Mouse (Mus musculus) granulocyte monocyte progenitor cell, adult 5-6 weeks (primary cell): ENCODE measurements at regions not wholly inside any gene's neighbourhood (a gene's known extent, or its start where the extent isn't known, plus 50 kb on each side); places are given as distances from the start of the nearest gene placed in this dataset.

Experiments used
- ATAC-seq: replicated peaks from 2 replicates; pipeline ENCODE4 v1.8.0; 2016; ENCODE audit warnings: mild to moderate bottlenecking, moderate TSS enrichment, inconsistent platforms; ENCODE audit not compliant: poor library complexity, severe bottlenecking

GRCm38 (mm10) chr5:97226425-97226824, 115.0 kb upstream of the Paqr3 start:
- ATAC-seq, result no peak

DNA sequence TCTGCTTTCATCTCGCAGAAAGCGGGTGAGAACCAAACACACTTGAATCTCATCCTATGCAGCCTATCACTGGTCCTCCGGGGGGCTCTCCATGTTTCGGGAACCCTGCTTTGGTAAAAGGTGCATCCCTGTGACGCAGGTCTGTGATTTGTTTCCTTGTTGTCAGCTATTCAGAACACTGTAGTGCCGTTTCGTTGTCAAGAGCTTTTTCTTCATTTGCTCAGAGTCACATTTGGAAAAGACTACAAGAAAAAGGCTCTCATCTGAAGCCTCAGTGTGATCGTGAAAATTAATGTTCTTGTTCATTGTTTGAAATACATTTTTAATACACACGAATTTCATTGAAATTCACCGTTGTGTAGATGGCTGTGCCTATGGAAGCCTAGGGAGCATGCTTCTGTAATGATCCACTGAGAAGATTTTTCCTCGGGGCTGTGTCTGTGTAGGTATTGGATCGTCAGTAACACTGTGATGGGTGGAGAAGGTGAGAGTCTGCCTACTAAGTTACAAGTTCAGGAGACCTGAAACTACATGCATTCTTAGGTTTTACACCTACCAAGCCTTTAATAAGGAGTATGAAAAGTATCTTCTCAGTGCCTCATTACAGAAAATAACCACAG, 112.0 kb upstream of the Paqr3 start:
- ATAC-seq, result no peak

DNA sequence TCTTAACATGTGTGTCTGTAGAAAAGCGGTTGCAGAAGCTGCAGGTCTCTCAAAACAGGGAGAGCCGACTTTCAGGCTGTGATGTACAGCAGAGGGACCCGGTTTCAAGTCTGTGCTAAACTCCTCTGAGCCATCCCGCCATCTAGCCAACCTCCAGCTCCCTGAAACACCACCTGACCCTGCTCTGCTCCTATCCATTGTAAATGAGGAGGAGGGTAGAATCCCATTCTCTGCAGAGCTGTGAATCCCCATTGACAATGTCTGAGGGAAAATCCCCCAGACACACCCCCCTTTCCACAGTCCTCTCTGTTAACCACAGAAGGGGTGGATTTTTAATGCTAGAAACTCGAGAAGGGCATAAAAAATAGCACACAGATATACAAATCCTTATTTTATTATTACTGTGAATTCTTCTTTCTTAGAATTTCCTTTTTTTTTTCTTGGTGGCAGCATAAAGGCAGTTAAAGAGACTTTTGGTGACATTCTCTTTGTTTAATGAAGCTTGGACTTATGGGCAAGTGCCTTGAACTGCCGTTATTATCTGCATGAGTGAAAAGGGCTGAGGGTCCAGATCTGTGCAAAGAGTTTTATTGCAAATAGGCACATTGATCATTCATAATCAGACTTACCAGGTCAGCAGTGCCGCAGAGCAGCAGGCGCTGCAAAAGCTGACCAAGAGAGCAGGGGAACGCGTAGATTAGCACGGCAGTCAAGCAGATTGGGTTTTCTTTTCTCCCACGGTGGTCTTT, 111.3 kb upstream of the Paqr3 start:
- ATAC-seq, result no peak

DNA sequence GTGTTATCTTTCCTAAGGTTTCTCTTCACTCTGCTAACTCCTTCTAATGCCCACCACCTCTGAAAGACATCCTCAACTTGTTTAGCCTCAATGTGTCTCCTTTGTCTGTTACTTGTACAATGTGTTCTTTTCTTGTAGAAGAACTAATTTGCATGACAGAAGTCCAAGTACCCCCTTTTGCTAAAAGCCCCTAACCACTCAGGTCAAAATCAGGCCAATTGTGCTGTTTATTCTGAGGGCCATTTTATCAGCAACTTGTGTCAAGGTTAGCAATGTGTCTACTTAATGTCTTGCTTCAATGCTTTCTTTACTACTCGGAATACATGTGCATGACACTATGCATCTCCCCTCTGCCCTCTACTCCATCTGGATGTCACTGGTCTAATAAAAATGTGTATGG, 107.3 kb upstream of the Paqr3 start:
- no peak for ATAC-seq

GRCm38 (mm10) chr5:97205606-97206005, 94.2 kb upstream of the Paqr3 start:
- no peak for ATAC-seq

DNA sequence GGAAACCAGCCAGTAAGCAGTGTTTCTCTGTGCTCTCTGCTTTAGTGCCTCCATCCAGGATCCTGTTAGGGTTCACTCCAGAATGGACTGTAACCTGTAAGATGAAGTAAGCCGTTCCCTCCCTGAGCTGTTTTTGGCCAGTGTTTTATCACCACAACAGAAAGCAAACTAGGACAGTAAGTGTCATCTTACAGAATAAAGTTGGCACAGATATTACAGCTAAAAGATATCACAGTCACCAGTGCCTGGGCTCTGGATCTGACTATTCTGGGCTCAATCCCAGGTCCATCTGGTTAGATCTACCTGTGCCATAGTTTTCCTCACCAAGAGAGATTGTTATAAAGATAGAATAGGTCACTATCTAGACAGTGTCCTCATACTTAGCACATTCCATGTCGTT, 92.9 kb upstream of the Paqr3 start:
- no peak for ATAC-seq

DNA sequence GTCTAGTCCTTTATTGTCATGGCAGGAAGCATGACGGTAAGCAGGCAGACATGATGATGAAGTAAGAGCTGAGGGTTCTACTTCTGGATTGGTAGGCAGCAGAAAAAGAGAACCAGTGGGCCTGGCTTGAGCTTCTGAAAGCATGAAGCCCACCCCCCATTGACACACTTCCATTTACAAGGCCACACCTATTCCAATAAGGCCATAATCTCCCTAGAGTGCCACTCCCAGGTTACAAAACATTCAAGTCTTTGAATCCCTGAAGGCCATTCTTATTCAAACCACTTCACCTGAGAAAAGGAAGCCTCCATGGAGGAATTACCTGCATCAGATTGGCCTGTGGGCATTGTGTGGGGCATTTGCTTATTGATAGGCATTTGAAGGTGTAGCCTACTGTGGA, 92.2 kb upstream of the Paqr3 start:
- ATAC-seq, result no peak

DNA sequence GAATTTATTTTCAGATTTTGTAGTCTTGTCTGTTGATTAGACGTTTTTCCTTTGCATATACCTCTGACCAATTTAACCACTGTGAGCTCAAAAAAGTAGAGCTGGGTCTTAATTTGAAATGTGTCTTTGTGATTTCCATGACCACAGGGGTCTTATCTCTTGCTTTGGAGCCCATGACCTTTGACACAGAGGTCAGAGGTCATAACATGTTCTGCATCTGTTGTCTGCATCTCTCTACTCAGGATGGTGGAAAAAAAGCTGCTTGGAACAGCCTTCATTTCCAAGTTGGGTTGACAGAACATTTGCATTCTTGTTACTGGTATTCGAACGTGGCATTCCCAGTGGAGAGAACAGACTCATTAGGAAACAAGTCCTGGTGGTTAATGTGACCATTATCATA, 91.2 kb upstream of the Paqr3 start:
- ATAC-seq, result no peak

GRCm38 (mm10) chr5:97200655-97201054, 89.3 kb upstream of the Paqr3 start:
- ATAC-seq, result no peak

- ATAC-seq, result no peak
Observed at GRCm38 (mm10) chr5:97195281-97195660, 83.9 kb upstream of the Paqr3 start.

GRCm38 (mm10) chr5:97194656-97195280, 83.4 kb upstream of the Paqr3 start:
- ATAC-seq, result no peak

DNA sequence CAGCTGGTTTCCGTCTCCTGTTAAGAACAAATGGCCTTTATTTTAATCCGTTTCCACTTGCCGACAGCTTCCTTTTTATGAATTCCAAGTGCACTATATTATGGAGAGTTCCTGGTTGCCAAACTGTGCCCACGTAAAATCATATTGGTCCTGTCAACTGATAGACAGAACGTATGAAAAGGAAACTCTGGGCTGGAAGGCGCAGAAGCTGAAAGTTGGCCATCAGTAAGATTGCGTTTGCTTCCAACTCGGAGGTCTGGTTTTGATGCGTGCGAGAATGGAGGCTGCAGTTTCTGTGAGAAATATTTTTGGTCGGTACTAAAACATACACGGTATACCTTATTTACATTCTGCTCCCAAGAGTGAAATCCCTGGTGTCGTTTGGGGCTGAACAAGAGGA, 81.3 kb upstream of the Paqr3 start:
- no peak for ATAC-seq

- ATAC-seq, result no peak
Observed at GRCm38 (mm10) chr5:97190695-97191094, 79.3 kb upstream of the Paqr3 start.

DNA sequence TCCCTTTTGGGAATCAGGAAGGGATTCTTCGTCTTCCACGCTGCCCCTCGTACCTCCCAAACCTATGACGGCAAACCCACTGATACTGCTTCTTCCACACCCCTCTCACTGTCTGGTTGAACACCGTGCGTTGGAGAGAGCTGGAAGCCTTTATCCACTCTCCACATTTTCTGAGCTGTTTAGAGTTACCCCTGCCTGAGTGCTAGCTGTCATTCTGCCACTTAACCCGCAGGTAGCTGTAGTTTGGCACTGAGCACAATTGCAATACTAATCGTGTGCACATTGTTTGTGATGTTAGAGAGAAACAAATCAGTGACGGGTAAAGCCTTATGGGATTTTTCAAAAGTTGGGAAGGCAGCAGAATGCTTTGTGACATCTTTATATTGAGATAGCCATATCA, 73.1 kb upstream of the Paqr3 start:
- ATAC-seq, result no peak

- ATAC-seq, result no peak
Observed at GRCm38 (mm10) chr5:97181249-97181648, 69.9 kb upstream of the Paqr3 start.

GRCm38 (mm10) chr5:97174446-97174845, 63.0 kb upstream of the Paqr3 start:
- no peak for ATAC-seq

DNA sequence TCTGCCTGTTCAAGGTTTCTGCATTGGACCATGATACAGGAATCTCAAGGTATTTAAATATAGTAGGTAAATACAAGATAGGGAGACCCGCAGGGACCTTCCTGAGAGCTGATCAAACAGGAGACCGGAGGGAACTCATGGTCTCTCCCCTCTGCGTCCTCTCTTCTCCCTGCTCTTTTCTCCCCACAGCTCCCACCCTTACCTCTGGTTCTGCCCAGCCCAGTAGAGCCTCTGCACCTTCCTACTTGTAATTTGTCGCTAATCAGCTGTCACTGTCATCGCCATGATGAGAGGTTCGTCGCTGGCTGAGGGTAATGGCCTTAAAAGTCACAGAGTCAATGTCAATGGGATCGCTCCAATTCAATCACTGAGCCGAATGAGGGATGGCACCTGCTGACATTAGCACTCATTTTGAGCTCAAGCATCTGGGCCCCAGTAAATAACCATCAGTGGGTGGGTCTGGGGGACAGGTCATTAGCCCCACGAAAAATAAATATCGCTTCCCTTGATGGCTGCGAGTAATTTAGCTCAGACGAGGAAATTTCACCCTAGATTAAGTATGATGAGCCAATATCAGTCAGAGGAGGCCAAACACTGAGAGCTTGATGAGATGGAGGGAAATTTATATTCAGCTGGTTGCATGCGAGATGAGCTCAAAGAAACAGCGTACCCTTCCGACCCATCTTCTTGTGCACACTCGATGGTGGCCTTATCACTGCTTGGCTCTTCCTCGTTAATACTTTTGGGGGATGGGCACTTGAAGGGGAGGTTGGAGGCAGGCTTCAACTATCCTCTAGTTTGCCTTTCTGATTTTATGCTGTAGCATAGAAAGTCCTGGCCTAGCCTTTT, 56.2 kb upstream of the Paqr3 start:
- no peak for ATAC-seq

- no peak for ATAC-seq
Observed at GRCm38 (mm10) chr5:97166128-97166883, 54.9 kb upstream of the Paqr3 start.
